Mouse (Mus musculus) E14TG2a.4 (cell line): ENCODE results near the gene Pitpnb.

Experiments used
- H3K27me3 ChIP-seq: 2 replicates; pipeline ENCODE4 v1.6.1; 2014; ENCODE audit warnings: low read length, control low read depth; ENCODE audit not compliant: insufficient read depth
- H3K36me3 ChIP-seq: 2 replicates; pipeline ENCODE4 v1.6.1; 2014; ENCODE audit warnings: low read length, control low read depth; ENCODE audit not compliant: insufficient read depth
- H3K4me1 ChIP-seq: replicated peaks from 2 replicates; pipeline ENCODE4 v1.6.1; 2014; ENCODE audit warnings: low read depth, low read length, control low read depth
- H3K4me3 ChIP-seq: replicated peaks from 2 replicates; pipeline ENCODE4 v1.5.1; 2014; ENCODE audit warnings: mild to moderate bottlenecking, low read length
- H3K9me3 ChIP-seq: 2 replicates; pipeline ENCODE4 v1.6.1; 2014; ENCODE audit warnings: low read length, control low read depth
- CTCF ChIP-seq: conservative IDR thresholded peaks from 2 replicates; pipeline ENCODE4 v1.5.1; 2014; ENCODE audit warnings: low read length
- NANOG ChIP-seq: IDR thresholded peaks from 2 replicates; pipeline ENCODE4 v1.6.1; 2014; ENCODE audit warnings: borderline replicate concordance, low read length, mixed read lengths
- POU5F1 ChIP-seq: IDR thresholded peaks from 2 replicates; pipeline ENCODE4 v1.6.1; 2014; ENCODE audit warnings: low read length, borderline replicate concordance

Gene Pitpnb

DNA sequence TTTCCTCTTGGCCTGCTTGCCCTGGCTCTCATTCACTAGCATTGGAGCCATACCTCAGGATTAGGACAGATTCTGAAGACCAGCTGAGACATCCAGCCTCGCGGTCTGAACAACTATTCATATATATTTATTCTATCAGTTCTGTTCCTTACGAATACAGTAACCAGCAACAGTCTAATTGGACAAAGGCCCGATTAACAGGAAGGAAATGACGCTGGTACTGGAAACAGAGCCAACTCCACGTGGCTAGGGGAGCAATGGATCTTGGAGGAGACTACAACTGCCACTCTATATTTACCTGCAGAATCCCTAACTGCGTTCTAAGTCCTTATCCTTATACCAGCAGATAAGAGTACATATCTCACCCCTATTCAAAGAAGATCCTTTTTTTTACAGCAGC, 3.1 kb upstream of the Pitpnb start:
- H3K27me3 ChIP-seq, result 0 out of 2 replicates have a peak, but pooled peaks cover 5% of the 10 kb centered on the region

DNA sequence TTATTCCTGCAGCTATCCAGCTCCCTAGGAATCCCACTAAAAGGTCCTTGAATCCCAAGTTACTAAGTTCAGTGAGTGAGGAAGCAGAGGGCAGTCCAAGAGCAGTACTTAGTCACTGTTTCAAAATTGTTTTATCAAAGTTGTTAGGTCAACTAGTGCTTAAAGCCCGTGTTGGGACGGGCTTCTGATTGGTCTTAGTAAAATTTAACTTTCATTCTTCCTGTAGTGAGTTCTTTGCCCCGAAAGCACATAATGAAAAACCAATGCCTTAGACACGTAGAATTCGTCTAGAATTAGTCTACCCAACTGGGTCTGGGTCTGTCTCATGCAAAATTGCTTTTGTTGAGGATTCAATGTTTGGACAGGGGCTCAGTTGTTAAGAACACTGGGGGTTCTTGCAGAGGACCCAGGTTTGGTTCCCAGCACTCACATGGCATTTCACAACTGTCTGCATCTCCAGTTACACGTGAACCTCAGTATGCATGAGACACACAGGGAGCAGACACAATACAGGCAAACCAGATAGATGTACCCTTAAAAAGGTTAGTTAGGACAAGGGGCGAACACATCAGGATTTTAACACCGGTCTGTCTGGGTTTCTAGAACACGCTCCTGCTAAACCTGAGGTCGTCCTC, 664 bp upstream of the Pitpnb start:
- TF ChIP-seq POU5F1, result no peak
- no peak for TF ChIP-seq NANOG
- TF ChIP-seq CTCF, result no peak
- H3K27me3 ChIP-seq, result no peaks in the 10 kb centered on the region
- H3K9me3 ChIP-seq, result no peaks in the 10 kb centered on the region
- H3K4me1 ChIP-seq, result peaks cover 50% of the 10 kb centered on the region
- peaks cover 23% of the 10 kb centered on the region for H3K36me3 ChIP-seq
- H3K4me3 ChIP-seq, result peak overlapping the region; percentile 99

More for the DNA sequence above, 3.1 kb upstream of the Pitpnb start:
- peaks cover 25% of the 10 kb centered on the region for H3K4me1 ChIP-seq
- peaks cover 1% of the 10 kb centered on the region; the same call in 1 of the 2 replicates for H3K36me3 ChIP-seq
- no peaks in the 10 kb centered on the region for H3K9me3 ChIP-seq
- no peak overlapping the region for H3K4me3 ChIP-seq
- TF ChIP-seq NANOG, result no peak
- no peak for TF ChIP-seq CTCF
- TF ChIP-seq POU5F1, result no peak

DNA sequence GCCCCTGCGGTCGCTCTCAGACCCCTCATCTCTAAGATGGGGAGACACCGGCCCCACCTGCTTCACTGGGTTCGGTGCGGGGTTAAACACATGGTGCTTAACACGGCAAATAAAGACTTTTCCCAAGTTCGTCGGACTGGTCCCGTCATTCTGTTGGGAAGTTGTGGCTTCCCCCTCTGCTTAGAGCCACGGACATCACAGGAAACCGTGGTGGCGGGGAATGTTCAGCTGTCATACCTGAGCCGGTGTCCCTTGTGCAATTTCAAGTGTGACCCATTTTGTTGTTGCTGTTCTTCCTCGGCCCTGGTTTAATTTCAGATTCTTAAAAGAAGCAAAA, 504 bp downstream of the Pitpnb start:
- H3K4me3 ChIP-seq, result peak overlapping the region; percentile 99
- no peaks in the 10 kb centered on the region for H3K27me3 ChIP-seq
- H3K9me3 ChIP-seq, result no peaks in the 10 kb centered on the region
- TF ChIP-seq NANOG, result no peak
- TF ChIP-seq CTCF, result no peak
- no peak for TF ChIP-seq POU5F1
- H3K4me1 ChIP-seq, result peaks cover 62% of the 10 kb centered on the region
- H3K36me3 ChIP-seq, result peaks cover 35% of the 10 kb centered on the region

DNA sequence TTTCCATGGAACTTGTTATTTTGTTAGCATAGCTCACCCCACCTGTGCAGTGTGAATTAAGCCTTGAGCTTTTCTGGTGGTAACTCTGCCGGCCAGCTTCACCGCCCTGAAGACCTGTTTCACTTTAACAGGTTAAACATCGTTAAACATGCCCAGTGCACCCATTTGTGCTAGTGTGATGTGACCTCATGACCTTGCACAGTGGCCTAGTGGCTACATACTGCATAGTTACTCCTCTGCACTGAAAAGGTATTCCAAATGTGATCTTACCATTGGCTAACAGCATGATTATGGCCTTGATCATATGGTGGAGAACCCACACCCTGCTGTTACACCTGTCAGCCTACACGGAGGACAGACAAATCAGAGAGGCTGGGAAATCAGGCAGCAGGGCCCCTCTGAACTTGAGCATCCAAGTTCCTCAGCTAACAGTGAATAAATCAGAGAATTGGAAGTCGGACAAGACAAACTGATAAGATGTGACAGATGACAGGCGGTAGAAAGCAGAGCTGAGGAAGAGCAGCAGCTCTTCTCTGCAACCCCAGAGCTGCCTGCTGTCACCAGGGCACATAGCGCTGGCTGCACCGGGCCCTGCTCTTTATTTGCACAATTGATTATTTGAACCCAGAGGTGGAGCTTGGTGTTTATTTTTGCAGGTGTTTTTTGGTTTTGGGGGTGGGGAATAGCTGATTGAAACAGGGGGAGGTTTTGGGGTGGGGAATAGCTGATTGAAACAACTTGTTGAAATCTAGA, 5.6 kb downstream of the Pitpnb start:
- Histone ChIP-seq H3K27me3 (no peaks in the 10 kb centered on the region), H3K4me1 (peaks cover 62% of the 10 kb centered on the region), H3K9me3 (no peaks in the 10 kb centered on the region), H3K36me3 (peaks cover 84% of the 10 kb centered on the region), H3K4me3 (no peak overlapping the region)
- TF ChIP-seq POU5F1, result no peak
- TF ChIP-seq CTCF, result no peak
- no peak for TF ChIP-seq NANOG

DNA sequence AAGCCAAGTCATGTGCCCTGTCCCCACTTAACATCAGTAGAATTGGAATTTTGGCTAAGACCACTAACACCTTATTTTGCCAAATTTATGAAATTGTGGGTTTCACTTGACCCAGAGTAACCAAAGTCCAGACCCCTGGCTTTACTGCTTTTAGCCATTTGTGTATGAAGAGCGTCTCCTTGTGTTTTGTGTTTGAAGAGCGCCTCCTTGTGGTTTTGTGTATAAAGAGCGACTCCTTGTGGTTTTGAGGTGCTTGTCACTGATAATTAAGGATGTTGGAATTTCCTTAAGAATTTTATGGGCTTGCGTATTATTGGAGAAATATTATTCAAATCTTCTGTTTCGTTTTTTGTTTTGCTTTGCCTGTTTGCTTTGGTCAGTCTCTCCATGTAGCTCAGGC, 11.0 kb downstream of the Pitpnb start:
- TF ChIP-seq CTCF (peak; percentile 89), POU5F1 (no peak)
- Histone ChIP-seq H3K27me3 (no peaks in the 10 kb centered on the region), H3K36me3 (peaks cover 96% of the 10 kb centered on the region), H3K4me3 (no peak overlapping the region), H3K4me1 (peaks cover 38% of the 10 kb centered on the region), H3K9me3 (no peaks in the 10 kb centered on the region)

DNA sequence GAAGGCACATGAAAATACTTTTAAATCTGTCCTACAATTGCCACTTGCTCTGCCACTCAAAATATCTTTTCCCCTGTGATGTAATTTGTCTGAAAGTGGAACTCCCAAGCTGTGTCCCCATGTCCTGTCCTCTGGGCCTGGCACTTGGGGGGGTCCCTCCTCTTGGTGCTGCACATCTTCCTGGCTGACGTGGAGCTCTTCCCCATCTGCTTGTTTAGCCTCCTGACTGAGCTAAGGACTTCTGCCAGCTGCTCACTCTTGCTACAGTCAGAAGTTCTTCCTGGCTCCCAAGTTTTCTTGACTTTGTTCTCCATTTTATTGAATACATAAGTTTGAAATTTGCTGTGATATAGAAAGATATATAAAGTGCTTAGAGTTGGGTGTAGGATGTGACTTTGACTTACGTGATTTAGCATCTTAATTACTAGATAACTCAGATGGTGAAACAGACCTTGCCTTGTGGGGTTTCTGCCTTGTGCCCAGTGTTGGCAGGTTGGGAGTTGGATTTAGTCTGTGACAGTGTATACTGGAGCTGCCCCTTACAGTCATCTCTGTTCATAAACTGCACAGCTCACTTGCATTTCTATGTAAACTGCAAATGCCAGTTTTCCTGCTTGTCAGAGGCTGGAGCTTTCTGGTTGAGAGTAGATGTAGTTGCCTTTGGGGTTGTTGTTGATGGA, 14.3 kb downstream of the Pitpnb start:
- Histone ChIP-seq H3K4me3 (no peak overlapping the region), H3K36me3 (peaks cover 98% of the 10 kb centered on the region), H3K27me3 (no peaks in the 10 kb centered on the region), H3K4me1 (peaks cover 38% of the 10 kb centered on the region), H3K9me3 (no peaks in the 10 kb centered on the region)
- TF ChIP-seq POU5F1, result no peak
- TF ChIP-seq NANOG, result no peak
- TF ChIP-seq CTCF, result no peak

DNA sequence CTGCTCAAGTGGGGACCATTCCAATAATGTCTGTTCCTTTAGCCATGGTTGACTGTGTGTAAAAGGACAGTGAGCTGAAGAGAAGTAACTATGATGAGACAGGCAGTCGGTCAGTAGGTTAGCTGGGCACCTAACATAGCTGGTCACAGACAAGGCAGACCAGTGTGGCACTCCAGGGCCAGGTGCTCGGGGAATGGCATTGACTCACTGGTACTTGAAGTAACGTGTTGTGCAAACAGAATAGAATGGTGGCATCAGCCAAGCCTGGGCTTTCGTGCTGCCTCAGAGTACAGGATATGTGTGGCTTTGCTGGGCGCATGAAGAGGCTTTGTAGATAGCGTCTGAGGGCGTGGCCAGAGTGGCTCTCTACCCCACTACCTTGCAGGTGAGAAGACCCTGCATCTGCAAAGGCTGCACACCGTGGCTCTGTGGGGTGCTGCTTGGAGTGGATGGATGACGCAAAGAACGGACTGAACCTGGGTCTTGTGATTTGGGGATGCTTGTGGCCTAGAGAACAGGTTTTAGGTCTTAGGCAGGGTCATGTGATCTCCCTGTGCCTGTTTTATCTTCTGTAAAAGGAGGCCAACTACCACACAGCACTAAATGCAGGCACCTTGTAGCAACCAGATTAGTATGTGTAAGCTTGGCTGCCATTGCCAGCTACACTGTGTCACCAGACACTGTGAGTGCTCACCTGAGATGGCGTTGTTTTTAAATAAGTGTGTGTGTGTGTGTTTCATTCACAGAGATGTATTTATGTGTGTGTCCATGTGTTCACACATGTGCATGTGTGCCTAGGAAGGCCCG, 26.5 kb downstream of the Pitpnb start:
- TF ChIP-seq POU5F1 (no peak), CTCF (no peak), NANOG (no peak)
- Histone ChIP-seq H3K4me1 (peaks cover 10% of the 10 kb centered on the region), H3K9me3 (peaks cover 31% of the 10 kb centered on the region), H3K36me3 (peaks cover 71% of the 10 kb centered on the region), H3K27me3 (no peaks in the 10 kb centered on the region), H3K4me3 (no peak overlapping the region)

DNA sequence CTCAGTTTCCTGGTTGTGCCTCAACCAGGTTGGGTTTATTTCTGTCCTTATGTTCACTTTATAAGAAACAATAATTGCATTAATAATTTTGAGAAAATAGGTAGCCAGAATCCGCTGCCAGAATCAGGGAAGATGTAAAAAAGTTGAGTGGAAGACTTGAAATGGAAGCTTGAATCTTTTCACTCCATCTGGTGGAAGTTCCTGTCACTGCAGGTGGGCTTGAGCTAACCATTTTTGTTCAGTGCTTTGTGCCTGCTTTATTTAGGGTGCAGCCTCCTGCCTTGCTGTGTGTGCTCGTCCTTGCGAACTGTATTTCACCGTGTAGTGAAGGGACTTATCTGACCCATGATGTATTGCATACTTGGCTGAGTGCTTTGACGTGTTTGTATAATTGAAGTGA, 30.0 kb downstream of the Pitpnb start:
- no peak overlapping the region for H3K4me3 ChIP-seq
- no peaks in the 10 kb centered on the region for H3K27me3 ChIP-seq
- peaks cover 84% of the 10 kb centered on the region for H3K36me3 ChIP-seq
- peaks cover 43% of the 10 kb centered on the region for H3K4me1 ChIP-seq
- TF ChIP-seq CTCF, result peak; percentile 35
- TF ChIP-seq NANOG, result no peak
- TF ChIP-seq POU5F1, result no peak
- peaks cover 17% of the 10 kb centered on the region for H3K9me3 ChIP-seq
